Mouse (Mus musculus): ENCODE measurements around the gene Rps6ka6. TPM values are rescaled to one million over a fixed set of nuclear protein-coding genes. Genes with fewer than 3 reads are reported as not detected.

Rps6ka6 gene
- 15.6 and 18.3 TPM in 2 replicates for polyA plus RNA-seq (2015; fragmentation: Nextera tagmentation; extraction: Ambion mirVana)

- H3K27me3 ChIP-seq (replicated peaks) = no peaks in the 10 kb centered on the region
- H3K9me3 ChIP-seq = no peaks in the 10 kb centered on the region
- WGBS = 50% methylated on average over 10 of the region's 10 CpGs
- no peak within 1 kb of the TSS for H3K4me2 ChIP-seq (replicated peaks)
- no peak within 1 kb of the TSS for H3K27ac ChIP-seq
- H3K36me3 ChIP-seq = no peaks in the 10 kb centered on the region
- no peak within 1 kb of the TSS for H3K4me3 ChIP-seq (replicated peaks)
- H3K4me1 ChIP-seq (replicated peaks) = no peaks in the 10 kb centered on the region
- H3K9ac ChIP-seq = no peak within 1 kb of the TSS
- ATAC-seq = no peak
Measured at GRCm38 (mm10) chrX:111537859-111538258, at the start of gene Rps6ka6. Gene Rps6ka6, minus strand, starts transcription at chrX:111537959.

DNA sequence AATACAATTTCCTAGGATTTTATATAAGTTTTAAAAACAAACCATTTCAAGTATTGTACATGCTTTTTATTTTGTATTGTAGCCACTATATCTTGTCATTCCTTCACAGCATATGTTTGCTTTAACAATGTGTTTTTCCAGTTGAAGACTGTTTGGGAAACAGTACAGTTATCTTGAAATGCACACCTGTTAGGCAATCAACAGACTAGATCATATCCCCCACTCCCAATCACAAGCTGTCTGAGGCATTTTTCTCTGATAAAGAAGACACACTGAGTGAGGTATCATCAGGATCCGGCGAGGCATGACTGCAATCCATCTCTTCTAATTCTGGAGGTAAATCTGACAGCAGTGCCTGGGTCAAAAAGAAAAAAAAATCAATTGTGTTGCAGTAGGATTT lies 39.3 kb upstream of the Rps6ka6 start:
- 83% methylated on average over 2 of the region's 2 CpGs for WGBS
- H3K27me3 ChIP-seq (replicated peaks) = no peaks in the 10 kb centered on the region
- no peak for ATAC-seq
- H3K4me1 ChIP-seq (replicated peaks) = no peaks in the 10 kb centered on the region
- no peaks in the 10 kb centered on the region for H3K36me3 ChIP-seq
- no peaks in the 10 kb centered on the region for H3K9me3 ChIP-seq
- H3K4me3 ChIP-seq (replicated peaks) = no peak overlapping the region
- no peak overlapping the region for H3K4me2 ChIP-seq (replicated peaks)
- no peak overlapping the region for H3K9ac ChIP-seq
- no peak overlapping the region for H3K27ac ChIP-seq

- Histone ChIP-seq H3K4me2 (replicated peaks) (no peak overlapping the region), H3K9me3 (no peaks in the 10 kb centered on the region), H3K27ac (no peak overlapping the region), H3K4me1 (replicated peaks) (no peaks in the 10 kb centered on the region), H3K36me3 (no peaks in the 10 kb centered on the region), H3K4me3 (replicated peaks) (no peak overlapping the region), H3K9ac (no peak overlapping the region), H3K27me3 (replicated peaks) (no peaks in the 10 kb centered on the region)
- WGBS = 84% methylated on average over 1 of the region's 1 CpGs
- ATAC-seq = no peak
Measured at GRCm38 (mm10) chrX:111518206-111518605, 19.6 kb downstream of the Rps6ka6 start.

DNA sequence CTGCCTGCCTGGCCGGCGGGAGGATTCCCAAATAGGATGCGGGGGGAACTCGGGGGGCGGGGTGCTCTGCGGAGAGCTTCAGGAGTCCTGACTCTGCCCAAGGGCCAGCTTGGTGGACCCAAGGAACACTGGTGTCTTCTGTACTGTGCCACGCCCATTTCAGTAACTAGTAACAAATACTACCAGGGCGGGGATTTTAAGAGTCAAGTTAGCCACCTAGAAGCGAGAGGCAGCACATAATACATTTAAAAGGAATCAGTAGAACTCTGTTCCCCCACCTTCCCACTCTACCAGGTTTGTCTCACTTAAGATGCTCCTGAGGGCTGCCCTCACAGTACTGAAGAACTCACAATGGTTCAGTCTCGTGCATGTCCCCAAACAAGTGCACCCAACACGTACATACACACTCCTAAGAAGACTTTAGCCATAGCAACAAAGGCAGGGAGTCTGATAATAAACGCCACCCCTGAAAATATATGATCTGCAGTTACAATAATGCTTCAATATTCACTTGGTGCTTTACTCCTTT lies 74.1 kb downstream of the Rps6ka6 start:
- no peak overlapping the region for H3K9ac ChIP-seq
- ATAC-seq = no peak; the same call in 1 of the 2 replicates
- H3K27ac ChIP-seq = no peak overlapping the region
- H3K36me3 ChIP-seq = no peaks in the 10 kb centered on the region
- no peaks in the 10 kb centered on the region for H3K9me3 ChIP-seq
- H3K4me3 ChIP-seq (replicated peaks) = peak overlapping the region; percentile 57
- H3K4me2 ChIP-seq (replicated peaks) = peak overlapping the region; percentile 59
- no peaks in the 10 kb centered on the region for H3K27me3 ChIP-seq (replicated peaks)
- H3K4me1 ChIP-seq (replicated peaks) = no peaks in the 10 kb centered on the region
- WGBS = 20% methylated on average over 12 of the region's 12 CpGs

DNA sequence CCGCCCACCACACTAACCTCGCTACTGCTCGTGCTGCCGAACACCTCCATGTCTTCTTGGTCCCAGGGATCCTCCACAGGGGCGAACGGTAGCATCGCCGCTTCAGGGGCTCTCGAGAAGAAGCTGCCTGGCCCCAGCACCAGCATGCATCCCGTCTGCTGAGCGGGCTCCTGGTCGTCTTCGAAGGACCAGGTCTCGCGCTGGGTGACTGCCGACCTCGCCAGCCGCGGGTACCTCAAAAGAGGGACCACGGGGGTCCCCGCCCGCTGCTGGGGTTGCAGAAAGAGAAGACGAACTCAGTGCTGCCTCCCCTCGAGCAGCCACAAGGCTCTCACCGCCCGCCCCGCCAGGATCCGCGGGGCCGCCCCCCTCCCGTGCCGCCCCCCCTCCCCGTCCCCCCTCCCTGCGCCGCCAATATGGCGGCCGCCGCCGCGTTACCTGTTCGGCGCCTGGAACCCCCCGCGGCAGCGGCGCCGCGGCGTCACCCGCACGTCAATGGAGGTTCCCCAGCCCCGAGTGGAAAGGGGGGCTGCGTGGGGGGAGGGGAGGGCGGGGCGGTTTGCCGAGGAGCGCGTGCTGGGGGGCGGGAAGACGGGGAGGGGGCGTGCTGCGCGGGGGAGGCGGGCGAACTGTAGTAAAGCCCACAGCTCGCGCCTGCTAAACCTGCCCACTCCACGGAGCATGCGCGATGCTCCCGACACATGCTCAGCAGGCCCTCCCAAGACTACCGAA lies 74.8 kb downstream of the Rps6ka6 start:
- Histone ChIP-seq H3K27ac (peak overlapping the region; percentile 74), H3K9ac (peak overlapping the region; percentile 56), H3K36me3 (no peaks in the 10 kb centered on the region), H3K4me1 (replicated peaks) (no peaks in the 10 kb centered on the region), H3K9me3 (no peaks in the 10 kb centered on the region), H3K4me3 (replicated peaks) (peak overlapping the region; percentile 57), H3K27me3 (replicated peaks) (no peaks in the 10 kb centered on the region), H3K4me2 (replicated peaks) (peak overlapping the region; percentile 59)
- WGBS = 11% methylated on average over 42 of the region's 72 CpGs
- ATAC-seq = peak; percentile 93

DNA sequence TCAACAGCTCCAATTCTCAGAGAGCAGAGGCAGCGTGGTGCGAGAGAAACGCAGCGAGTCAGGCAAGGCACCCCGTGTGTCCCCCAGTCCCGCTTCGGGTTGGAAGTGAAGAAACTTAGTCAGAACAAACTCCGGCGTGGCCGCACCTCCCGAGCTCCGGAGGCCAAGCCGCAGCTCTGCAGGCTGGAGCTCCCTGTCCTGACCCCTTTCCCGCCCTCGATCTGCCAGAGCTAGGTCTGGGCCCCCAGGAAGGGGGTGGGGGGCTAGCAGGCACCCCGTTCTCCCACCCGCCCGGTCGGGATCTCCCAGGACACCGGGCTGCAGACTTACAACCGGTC lies 75.3 kb downstream of the Rps6ka6 start:
- peak overlapping the region; percentile 56 for H3K9ac ChIP-seq
- H3K4me1 ChIP-seq (replicated peaks) = no peaks in the 10 kb centered on the region
- 9% methylated on average over 20 of the region's 21 CpGs for WGBS
- peak overlapping the region; percentile 57 for H3K4me3 ChIP-seq (replicated peaks)
- peak overlapping the region; percentile 74 for H3K27ac ChIP-seq
- H3K4me2 ChIP-seq (replicated peaks) = peak overlapping the region; percentile 59
- no peaks in the 10 kb centered on the region for H3K9me3 ChIP-seq
- no peak for ATAC-seq
- H3K36me3 ChIP-seq = no peaks in the 10 kb centered on the region
- H3K27me3 ChIP-seq (replicated peaks) = no peaks in the 10 kb centered on the region

- peak overlapping the region; percentile 57 for H3K4me3 ChIP-seq (replicated peaks)
- peak overlapping the region; percentile 56 for H3K9ac ChIP-seq
- no peaks in the 10 kb centered on the region for H3K4me1 ChIP-seq (replicated peaks)
- H3K27ac ChIP-seq = no peak overlapping the region
- WGBS = 20% methylated on average over 8 of the region's 8 CpGs
- ATAC-seq = peak; percentile 11; the same call in 1 of the 2 replicates
- H3K27me3 ChIP-seq (replicated peaks) = no peaks in the 10 kb centered on the region
- H3K36me3 ChIP-seq = no peaks in the 10 kb centered on the region
- H3K9me3 ChIP-seq = no peaks in the 10 kb centered on the region
- H3K4me2 ChIP-seq (replicated peaks) = peak overlapping the region; percentile 59
Measured at GRCm38 (mm10) chrX:111462092-111462491, 75.7 kb downstream of the Rps6ka6 start.

DNA sequence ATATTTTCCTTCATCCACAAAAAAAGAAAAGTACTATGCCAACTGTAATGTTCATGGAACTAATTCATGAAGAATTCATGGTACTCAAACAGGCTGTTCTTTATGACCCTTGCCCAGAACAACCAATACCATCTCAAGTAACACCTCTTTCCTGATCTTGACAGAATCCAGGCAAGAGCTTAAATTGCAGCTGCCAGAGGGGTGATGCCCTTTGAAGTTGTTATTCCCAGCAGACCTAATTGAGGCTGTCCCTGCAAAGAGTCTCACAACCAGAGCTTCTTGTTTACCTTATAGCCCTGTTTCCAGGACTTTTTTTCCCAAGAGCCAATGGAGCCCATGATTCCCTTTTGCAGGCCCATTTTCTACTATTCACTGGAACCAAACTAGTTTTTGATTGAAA lies 77.6 kb downstream of the Rps6ka6 start:
- no peak for ATAC-seq
- Histone ChIP-seq H3K27me3 (replicated peaks) (no peaks in the 10 kb centered on the region), H3K9ac (no peak overlapping the region), H3K36me3 (no peaks in the 10 kb centered on the region), H3K9me3 (no peaks in the 10 kb centered on the region), H3K4me2 (replicated peaks) (no peak overlapping the region), H3K4me3 (replicated peaks) (no peak overlapping the region), H3K4me1 (replicated peaks) (no peaks in the 10 kb centered on the region), H3K27ac (no peak overlapping the region)

- Histone ChIP-seq H3K27ac (no peak overlapping the region), H3K27me3 (replicated peaks) (no peaks in the 10 kb centered on the region), H3K9ac (no peak overlapping the region), H3K4me1 (replicated peaks) (no peaks in the 10 kb centered on the region), H3K4me2 (replicated peaks) (no peak overlapping the region), H3K36me3 (no peaks in the 10 kb centered on the region), H3K9me3 (no peaks in the 10 kb centered on the region), H3K4me3 (replicated peaks) (no peak overlapping the region)
- ATAC-seq = no peak
Measured at GRCm38 (mm10) chrX:111436571-111436970, 101.2 kb downstream of the Rps6ka6 start.

- ATAC-seq = no peak
- Histone ChIP-seq H3K4me1 (replicated peaks) (no peaks in the 10 kb centered on the region), H3K36me3 (no peaks in the 10 kb centered on the region), H3K9ac (no peak overlapping the region), H3K27me3 (replicated peaks) (no peaks in the 10 kb centered on the region), H3K9me3 (no peaks in the 10 kb centered on the region), H3K27ac (no peak overlapping the region), H3K4me2 (replicated peaks) (no peak overlapping the region), H3K4me3 (replicated peaks) (no peak overlapping the region)
- 95% methylated on average over 4 of the region's 4 CpGs for WGBS
Measured at GRCm38 (mm10) chrX:111414775-111415174, 123.0 kb downstream of the Rps6ka6 start.

GRCm38 (mm10) chrX:111404816-111405215 lies 132.9 kb downstream of the Rps6ka6 start:
- 85% methylated on average over 2 of the region's 2 CpGs for WGBS
- H3K27ac ChIP-seq = no peak overlapping the region
- ATAC-seq = no peak
- H3K4me1 ChIP-seq (replicated peaks) = no peaks in the 10 kb centered on the region
- H3K4me2 ChIP-seq (replicated peaks) = no peak overlapping the region
- no peaks in the 10 kb centered on the region for H3K36me3 ChIP-seq
- no peak overlapping the region for H3K4me3 ChIP-seq (replicated peaks)
- H3K9ac ChIP-seq = no peak overlapping the region
- H3K27me3 ChIP-seq (replicated peaks) = no peaks in the 10 kb centered on the region
- H3K9me3 ChIP-seq = no peaks in the 10 kb centered on the region

- ATAC-seq = no peak
- WGBS = 78% methylated on average over 5 of the region's 5 CpGs
- H3K27ac ChIP-seq = no peak overlapping the region
- H3K36me3 ChIP-seq = no peaks in the 10 kb centered on the region
- no peaks in the 10 kb centered on the region for H3K27me3 ChIP-seq (replicated peaks)
- no peaks in the 10 kb centered on the region for H3K4me1 ChIP-seq (replicated peaks)
- H3K9me3 ChIP-seq = no peaks in the 10 kb centered on the region
- no peak overlapping the region for H3K4me3 ChIP-seq (replicated peaks)
- H3K9ac ChIP-seq = no peak overlapping the region
- no peak overlapping the region for H3K4me2 ChIP-seq (replicated peaks)
Measured at GRCm38 (mm10) chrX:111377020-111377419, 160.7 kb downstream of the Rps6ka6 start.

DNA sequence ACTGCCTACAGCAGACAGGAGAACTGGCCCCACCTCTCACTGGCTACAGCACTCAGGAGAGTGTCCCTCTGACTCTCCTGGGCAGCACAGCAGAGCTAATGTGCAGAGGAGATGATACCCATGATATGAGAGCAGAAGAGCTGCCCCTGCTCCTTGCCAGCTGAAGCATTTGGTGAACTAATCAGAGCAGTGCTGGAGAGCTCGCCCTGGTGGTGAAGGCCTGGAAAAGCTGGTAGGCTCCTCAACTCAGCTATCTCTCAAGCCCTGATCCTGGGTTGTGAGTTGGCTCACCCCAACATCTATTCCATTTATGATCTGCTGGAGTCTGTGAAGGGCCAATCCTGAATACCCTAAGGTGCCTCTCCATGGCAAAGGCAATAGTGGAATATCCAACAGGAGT lies 163.6 kb downstream of the Rps6ka6 start:
- H3K4me1 ChIP-seq (replicated peaks) = no peaks in the 10 kb centered on the region
- no peak for ATAC-seq
- no peak overlapping the region for H3K4me2 ChIP-seq (replicated peaks)
- H3K9ac ChIP-seq = no peak overlapping the region
- H3K36me3 ChIP-seq = no peaks in the 10 kb centered on the region
- H3K9me3 ChIP-seq = no peaks in the 10 kb centered on the region
- 54% methylated on average over 1 of the region's 1 CpGs for WGBS
- H3K4me3 ChIP-seq (replicated peaks) = no peak overlapping the region
- H3K27me3 ChIP-seq (replicated peaks) = no peaks in the 10 kb centered on the region
- no peak overlapping the region for H3K27ac ChIP-seq
